Mouse (Mus musculus): ENCODE data around the gene Sec16a.

DNA sequence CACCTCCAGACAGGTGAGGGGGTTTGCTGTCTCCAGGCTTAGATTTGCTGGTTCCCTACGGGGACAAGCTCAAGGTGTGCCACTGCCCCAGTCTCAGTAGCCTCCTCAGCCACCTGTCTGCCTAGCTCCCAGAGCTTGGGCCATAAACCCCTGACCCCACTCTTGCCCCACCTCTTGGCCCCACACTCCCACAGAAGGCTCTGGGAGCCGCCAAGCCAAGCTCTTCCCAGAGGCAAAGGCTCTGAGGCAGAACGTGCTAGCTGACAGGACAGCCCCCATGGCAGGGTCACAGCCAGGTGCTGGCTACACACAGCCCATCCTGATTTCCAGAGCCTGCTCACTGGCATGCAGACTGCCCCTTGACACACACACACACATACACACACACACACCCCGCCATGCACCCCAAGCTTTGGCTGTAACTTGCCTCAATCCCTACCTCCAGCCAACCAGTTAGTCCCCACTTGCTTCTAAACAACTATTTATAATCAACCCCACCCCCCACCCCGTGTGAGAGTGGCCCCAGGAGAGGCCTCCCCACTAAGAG, 41.3 kb upstream of the Sec16a start:
- TF ChIP-seq CTCF (IDR thresholded peaks at IDR 0.05; ENCODE audit: insufficient read depth, low read depth, low read length): no peak
- TF ChIP-seq POLR2A (IDR thresholded peaks at IDR 0.05; ENCODE audit: insufficient read depth, low read depth, low read length): no peak
